Mouse (Mus musculus) MN1 (cell line): ENCODE results near the gene Olfr815.
"Not testable (repeated sequence)": the region's sequence is repeated elsewhere in the genome, so short reads cannot be mapped to it uniquely, and the experiment has no call there.

Experiments used
- DNase-seq: peaks from one replicate; pipeline ENCODE4 v3.0.0-alpha.2; 2016; ENCODE audit warnings: low spot score

Olfr815 gene

GRCm38 (mm10) chr10:129905767-129906166, at the start of gene Olfr815:
Gene Olfr815 (minus strand): TSS chr10:129905867.
- not testable (repeated sequence) for DNase-seq

- no peak for DNase-seq
Observed at GRCm38 (mm10) chr10:129949000-129949399, 43.3 kb upstream of the Olfr815 start, which contains the start of gene Olfr818. Gene Olfr818 (minus strand): TSS chr10:129949100.

GRCm38 (mm10) chr10:129915497-129915896, 9.8 kb upstream of the Olfr815 start, which contains the start of gene Olfr816:
Gene Olfr816 (minus strand): TSS chr10:129915597.
- no peak for DNase-seq

- DNase-seq, result no peak
Observed at GRCm38 (mm10) chr10:129885934-129886333, 19.7 kb downstream of the Olfr815 start.

GRCm38 (mm10) chr10:129885496-129885895, 20.2 kb downstream of the Olfr815 start:
- DNase-seq, result not testable (repeated sequence)

- not testable (repeated sequence) for DNase-seq
Observed at GRCm38 (mm10) chr10:129879751-129880150, 25.9 kb downstream of the Olfr815 start, which contains the start of gene Olfr814. Gene Olfr814 (minus strand): TSS chr10:129879851.

- no peak for DNase-seq
Observed at GRCm38 (mm10) chr10:129855067-129855466, 50.6 kb downstream of the Olfr815 start, which contains the start of gene Olfr813. Gene Olfr813 (plus strand): TSS chr10:129855367.
